Mouse (Mus musculus): ENCODE results near the gene Tubgcp6. TPM values are rescaled to one million over a fixed set of nuclear protein-coding genes. Genes with fewer than 3 reads are reported as not detected.

Gene Tubgcp6
- polyA plus RNA-seq, 1 experiment from 2014 or later, result 17.5 TPM

DNA sequence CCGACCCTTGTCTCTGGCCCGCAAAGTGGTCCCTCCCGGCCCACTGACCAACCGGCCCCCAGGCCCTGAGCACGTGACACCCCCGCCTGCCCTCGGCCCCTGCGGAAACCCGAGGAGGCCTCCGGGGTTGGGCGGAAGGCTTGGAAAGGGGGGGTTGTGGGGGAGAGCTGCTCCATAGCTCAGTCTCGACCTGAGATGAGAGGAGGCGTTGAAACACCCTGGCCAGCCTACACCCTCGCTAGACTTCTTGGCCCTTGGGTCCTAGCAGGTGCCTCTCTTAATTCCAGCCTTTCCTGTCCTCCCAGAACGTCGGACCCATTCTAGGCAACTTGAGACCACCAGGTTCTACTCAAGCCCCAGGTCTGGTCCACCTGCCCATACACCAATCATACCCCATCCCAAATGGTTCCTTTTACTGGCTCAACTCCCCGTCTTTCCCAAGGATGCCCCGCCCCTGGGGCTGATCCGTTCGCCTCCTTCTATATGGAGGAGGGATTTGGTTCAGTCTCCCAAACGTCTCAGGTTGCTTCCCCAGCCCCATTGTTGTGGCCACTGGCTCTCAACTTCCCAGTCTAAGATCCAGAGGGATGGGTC, 17.8 kb upstream of the Tubgcp6 start, which contains the start of gene Mapk12:
TSS of gene Mapk12 (minus strand) at position 45 of the 594 bp plus-strand sequence.
- peak; percentile 48 for ATAC-seq (ENCODE audit: low FRiP score, low read depth)
- Histone ChIP-seq H3K9ac (peak within 1 kb of the TSS; percentile 69), H3K9me3 (no peaks in the 10 kb centered on the region), H3K4me1 (peaks cover 20% of the 10 kb centered on the region), H3K27ac (no peak within 1 kb of the TSS), H3K4me2 (replicated peaks) (peak within 1 kb of the TSS; percentile 96), H3K4me3 (peak within 1 kb of the TSS; percentile 54), H3K36me3 (no peaks in the 10 kb centered on the region), H3K27me3 (peaks cover 53% of the 10 kb centered on the region)
- 0% methylated on average over 21 of the region's 21 CpGs for WGBS

DNA sequence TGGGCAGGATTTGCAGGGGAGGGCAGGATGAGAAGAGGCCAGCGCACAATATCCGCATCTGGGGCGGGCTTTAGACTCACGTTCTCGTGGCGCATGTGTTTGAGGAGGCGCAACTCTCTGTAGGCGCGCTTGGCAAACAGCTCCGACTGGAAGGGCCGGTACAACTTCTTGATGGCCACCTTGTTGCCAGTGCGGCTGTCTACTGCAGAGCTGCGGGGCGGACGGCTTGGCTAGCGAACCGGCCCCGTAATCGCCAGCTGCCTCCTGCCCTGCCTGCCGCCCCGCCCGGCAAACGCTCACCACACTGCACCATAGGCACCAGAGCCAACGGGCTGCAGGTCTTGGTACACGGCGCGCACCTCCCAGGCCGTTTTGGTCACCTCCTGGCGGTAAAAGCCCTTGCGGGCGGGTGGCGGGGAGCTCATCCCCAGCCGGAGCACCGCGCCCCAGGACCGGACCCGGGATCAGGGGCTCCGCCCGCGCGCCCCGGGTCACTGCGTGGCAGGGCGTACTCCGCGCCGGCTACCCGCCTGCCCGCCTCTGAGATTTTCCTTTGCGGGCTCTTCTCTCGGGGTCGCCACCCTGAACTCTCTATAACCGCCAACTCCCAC, 17.2 kb upstream of the Tubgcp6 start:
- Histone ChIP-seq H3K4me3 (peak overlapping the region; percentile 54), H3K27ac (no peak overlapping the region), H3K4me1 (peaks cover 20% of the 10 kb centered on the region), H3K9ac (peak overlapping the region; percentile 69), H3K27me3 (peaks cover 48% of the 10 kb centered on the region), H3K4me2 (replicated peaks) (peak overlapping the region; percentile 96), H3K36me3 (no peaks in the 10 kb centered on the region), H3K9me3 (no peaks in the 10 kb centered on the region)
- ATAC-seq (ENCODE audit: low FRiP score, low read depth), result peak; percentile 21; the same call in 1 of the 2 replicates
- WGBS, result under 1% methylated on average over 53 of the region's 53 CpGs

DNA sequence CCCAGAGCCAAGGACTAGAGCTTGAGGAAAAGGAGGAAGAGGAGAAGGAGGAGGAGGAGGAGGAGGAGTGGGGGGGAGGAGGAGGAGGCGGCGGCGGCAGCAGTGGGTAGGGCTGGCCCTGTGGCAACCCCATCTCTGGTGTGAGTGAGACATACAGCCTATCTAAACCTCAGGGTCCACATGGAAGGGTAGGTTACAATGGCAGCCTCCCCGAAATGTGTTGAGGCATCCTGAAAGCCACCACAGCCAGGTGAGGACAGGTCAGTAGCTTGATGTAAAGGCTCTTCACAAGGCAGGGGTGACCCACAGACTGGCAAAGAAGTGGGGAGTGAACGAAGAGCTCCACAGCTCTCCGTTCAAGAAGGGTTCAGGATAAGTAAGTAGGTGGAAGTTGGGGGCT, 15.6 kb upstream of the Tubgcp6 start:
- no peak overlapping the region for H3K4me2 ChIP-seq (replicated peaks)
- no peaks in the 10 kb centered on the region for H3K9me3 ChIP-seq
- H3K36me3 ChIP-seq, result no peaks in the 10 kb centered on the region
- H3K9ac ChIP-seq, result no peak overlapping the region
- 94% methylated on average over 6 of the region's 6 CpGs for WGBS
- no peak overlapping the region for H3K27ac ChIP-seq
- peaks cover 20% of the 10 kb centered on the region for H3K4me1 ChIP-seq
- ATAC-seq (ENCODE audit: low FRiP score, low read depth), result no peak
- H3K4me3 ChIP-seq, result no peak overlapping the region
- peaks cover 47% of the 10 kb centered on the region for H3K27me3 ChIP-seq

DNA sequence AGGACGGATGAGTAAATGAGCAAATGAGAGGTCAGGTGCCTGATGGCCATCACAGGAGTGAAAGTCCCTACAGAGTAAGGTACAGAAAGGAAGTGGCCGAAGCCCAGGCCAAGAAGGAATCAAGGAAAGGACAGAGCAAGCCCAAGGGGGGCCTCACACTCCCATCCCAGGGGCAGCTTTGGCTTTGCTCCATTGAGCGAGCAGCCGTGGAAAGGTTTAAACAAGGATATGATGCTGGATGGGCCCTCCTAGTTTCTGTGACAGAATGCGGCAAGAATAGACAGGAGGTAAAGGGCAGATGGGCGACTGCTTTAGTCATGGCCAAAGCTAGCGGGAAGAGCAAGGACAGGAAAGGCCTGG, 15.1 kb upstream of the Tubgcp6 start:
- ATAC-seq (ENCODE audit: low FRiP score, low read depth), result no peak
- Histone ChIP-seq H3K27ac (no peak overlapping the region), H3K9ac (no peak overlapping the region), H3K4me1 (peaks cover 20% of the 10 kb centered on the region), H3K4me2 (replicated peaks) (no peak overlapping the region), H3K36me3 (no peaks in the 10 kb centered on the region), H3K27me3 (peaks cover 44% of the 10 kb centered on the region), H3K4me3 (no peak overlapping the region), H3K9me3 (no peaks in the 10 kb centered on the region)
- 91% methylated on average over 7 of the region's 7 CpGs for WGBS

DNA sequence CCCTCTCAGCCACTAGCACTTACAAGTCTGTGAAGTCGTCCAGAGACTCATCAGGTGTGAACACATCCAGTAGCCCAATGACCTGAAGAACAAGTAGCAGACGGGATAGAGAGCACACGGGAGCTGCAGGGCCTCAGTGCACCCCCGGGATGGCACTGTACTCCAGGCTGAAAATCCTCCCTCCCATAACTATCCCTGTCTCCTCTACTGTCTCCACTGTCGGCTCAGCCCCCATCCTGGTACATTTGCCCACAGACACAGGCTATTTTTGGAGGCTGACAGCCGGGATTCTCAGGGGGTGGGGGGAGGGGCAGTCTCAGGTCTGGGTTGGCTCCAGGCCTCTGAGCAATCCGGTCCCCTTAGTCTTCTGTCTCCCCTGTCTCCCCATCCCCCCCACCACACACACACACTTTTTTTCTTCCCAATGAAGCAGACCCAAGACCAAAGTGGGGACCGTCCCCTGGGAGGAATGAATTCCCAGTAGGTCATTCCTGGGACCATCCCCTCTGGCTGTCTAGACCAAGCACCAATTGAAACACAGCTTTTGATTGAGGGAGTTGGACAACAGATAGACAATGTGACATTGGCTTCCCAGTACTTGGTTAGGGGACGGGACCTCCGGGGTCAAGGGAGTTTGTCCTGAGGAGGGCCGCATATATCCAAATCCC, 14.6 kb upstream of the Tubgcp6 start:
- H3K4me1 ChIP-seq, result peaks cover 20% of the 10 kb centered on the region
- H3K27ac ChIP-seq, result no peak overlapping the region
- H3K9me3 ChIP-seq, result no peaks in the 10 kb centered on the region
- H3K9ac ChIP-seq, result no peak overlapping the region
- H3K4me3 ChIP-seq, result no peak overlapping the region
- peaks cover 39% of the 10 kb centered on the region for H3K27me3 ChIP-seq
- H3K36me3 ChIP-seq, result no peaks in the 10 kb centered on the region
- no peak for ATAC-seq (ENCODE audit: low FRiP score, low read depth)
- 71% methylated on average over 11 of the region's 11 CpGs for WGBS
- H3K4me2 ChIP-seq (replicated peaks), result no peak overlapping the region

DNA sequence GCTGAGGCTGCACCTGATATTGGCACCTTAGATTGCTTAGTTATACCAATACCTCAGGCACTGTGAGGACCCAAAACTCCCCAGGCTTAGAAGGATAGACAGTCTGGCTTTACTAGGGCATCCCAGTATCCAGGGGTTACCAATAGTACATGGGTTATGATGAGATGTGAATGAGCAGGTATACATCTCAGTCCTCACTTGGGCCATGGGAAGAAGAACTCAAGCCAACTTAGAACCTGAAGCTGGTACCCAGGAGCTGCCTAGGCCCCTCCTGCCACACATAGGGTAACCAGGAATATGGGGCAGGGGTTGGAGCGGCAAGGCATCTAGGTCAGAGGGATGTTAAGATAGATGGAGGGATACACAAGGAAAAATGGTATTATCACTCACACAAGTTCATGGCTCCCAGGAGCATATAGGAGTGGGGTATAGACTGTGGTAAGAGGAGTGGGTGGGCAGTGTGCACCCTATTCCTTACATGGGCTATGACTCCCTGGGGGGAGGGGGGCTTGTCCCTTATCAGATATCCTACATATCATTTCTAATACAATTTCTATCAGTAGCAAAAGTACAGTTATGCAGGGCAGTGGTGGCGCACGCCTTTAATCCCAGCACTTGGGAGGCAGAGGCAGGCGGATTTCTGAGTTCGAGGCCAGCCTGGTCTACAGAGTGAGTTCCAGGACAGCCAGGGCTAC, 13.7 kb upstream of the Tubgcp6 start:
- no peak for ATAC-seq (ENCODE audit: low FRiP score, low read depth)
- H3K4me2 ChIP-seq (replicated peaks), result no peak overlapping the region
- H3K4me1 ChIP-seq, result peaks cover 20% of the 10 kb centered on the region
- 97% methylated on average over 5 of the region's 5 CpGs for WGBS
- H3K4me3 ChIP-seq, result no peak overlapping the region
- no peaks in the 10 kb centered on the region for H3K9me3 ChIP-seq
- H3K27ac ChIP-seq, result no peak overlapping the region
- no peak overlapping the region for H3K9ac ChIP-seq
- no peaks in the 10 kb centered on the region for H3K36me3 ChIP-seq
- H3K27me3 ChIP-seq, result peaks cover 32% of the 10 kb centered on the region

DNA sequence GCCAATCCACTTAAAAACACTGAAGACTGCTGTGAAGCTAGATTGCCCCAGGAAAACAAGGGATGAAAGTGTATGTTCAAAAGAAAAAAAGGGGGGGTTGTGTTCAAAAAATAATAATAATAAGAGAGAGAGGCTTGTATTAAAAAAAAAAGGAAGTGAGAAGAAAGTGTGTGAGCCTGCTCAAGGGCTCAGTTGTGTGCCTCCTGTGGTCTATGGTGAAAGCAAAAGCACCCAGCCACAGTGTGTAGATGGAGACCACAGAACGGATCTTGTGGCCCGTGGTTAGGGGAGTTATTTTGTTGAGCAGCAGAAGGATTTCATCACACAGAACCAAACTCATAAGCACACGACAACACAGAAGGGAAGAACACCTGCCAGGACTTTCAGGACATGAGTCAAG, 8.4 kb upstream of the Tubgcp6 start:
- no peak for ATAC-seq (ENCODE audit: low FRiP score, low read depth)
- Histone ChIP-seq H3K36me3 (no peaks in the 10 kb centered on the region), H3K27ac (no peak overlapping the region), H3K9me3 (no peaks in the 10 kb centered on the region), H3K4me1 (peaks cover 12% of the 10 kb centered on the region), H3K4me3 (no peak overlapping the region), H3K9ac (no peak overlapping the region), H3K4me2 (replicated peaks) (no peak overlapping the region), H3K27me3 (no peaks in the 10 kb centered on the region)
- WGBS, result 85% methylated on average over 3 of the region's 3 CpGs

DNA sequence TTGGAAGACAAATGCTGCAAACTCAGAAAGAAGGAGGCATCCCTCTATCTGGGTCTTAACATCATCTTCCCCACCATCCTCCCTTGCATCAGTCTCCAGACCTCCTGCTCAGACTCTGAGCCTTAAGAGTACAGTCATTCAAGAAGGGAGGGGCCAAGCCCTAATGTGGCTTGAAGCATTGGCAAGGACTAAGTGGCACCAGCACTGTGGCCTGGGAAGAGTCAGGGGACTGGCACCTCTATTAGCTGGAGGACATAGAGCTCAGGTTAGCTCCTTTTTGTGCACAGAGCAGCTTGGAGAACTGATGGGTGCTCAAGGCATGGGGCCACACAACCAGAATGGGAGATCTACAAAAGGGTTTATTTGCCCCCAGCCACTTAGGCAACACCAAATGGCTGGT, 7.3 kb upstream of the Tubgcp6 start:
- H3K27ac ChIP-seq, result no peak overlapping the region
- no peak for ATAC-seq (ENCODE audit: low FRiP score, low read depth)
- H3K36me3 ChIP-seq, result peaks cover 4% of the 10 kb centered on the region; the same call in 1 of the 2 replicates
- no peaks in the 10 kb centered on the region for H3K27me3 ChIP-seq
- H3K9ac ChIP-seq, result no peak overlapping the region
- H3K4me1 ChIP-seq, result peaks cover 12% of the 10 kb centered on the region
- H3K9me3 ChIP-seq, result no peaks in the 10 kb centered on the region
- no peak overlapping the region for H3K4me3 ChIP-seq
- H3K4me2 ChIP-seq (replicated peaks), result no peak overlapping the region

DNA sequence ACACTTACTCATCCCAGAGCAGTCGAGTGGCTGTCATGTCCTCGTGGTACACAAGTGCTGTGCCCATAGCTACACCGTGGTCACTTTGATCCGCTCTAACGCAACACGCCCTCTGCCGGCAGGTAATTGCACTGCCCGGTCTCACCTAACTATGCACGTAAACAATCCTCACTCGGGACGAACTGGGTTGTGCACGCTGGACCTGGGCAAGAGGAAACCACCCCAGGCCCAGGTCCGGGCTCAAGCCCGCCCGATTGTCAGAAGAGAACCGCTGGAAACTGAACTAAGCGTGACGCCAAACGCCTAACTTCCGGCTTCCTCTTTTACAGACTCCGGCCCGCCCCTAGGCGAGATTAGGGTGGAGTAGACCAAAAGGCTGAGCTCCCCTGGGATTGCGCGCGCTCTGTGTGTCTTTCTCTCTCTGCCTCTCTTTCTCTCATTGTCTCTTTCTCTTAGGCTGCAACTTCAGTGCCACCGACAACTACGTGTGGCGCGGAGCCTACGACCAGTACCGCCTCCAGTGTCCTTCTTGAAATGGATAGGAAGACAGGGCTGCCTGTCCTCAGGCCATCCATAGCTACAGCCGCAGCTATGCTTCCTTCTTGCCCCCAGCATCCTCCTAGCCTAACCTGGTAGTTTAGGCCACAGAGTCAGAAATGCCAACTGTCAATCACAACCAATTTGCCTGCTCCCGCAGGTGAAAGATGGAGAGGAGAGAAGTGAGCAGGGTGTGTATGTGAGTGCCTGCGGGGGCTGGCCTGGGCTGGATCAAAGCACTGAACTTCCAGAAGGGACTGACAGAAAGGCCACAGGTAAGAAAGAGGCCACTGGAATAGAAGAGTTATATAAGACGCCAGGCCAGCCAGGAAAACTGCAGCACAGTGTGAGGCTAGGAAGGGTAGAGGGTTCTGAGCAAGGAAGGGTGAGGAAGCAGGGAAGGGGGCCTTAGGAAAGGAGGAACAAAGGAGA, 5.8 kb upstream of the Tubgcp6 start, which contains the start of gene Hdac10:
TSS of gene Hdac10 (minus strand) at position 319 of the 969 bp plus-strand sequence.
- H3K9me3 ChIP-seq, result no peaks in the 10 kb centered on the region
- H3K36me3 ChIP-seq, result peaks cover 7% of the 10 kb centered on the region; the same call in 1 of the 2 replicates
- 3% methylated on average over 36 of the region's 36 CpGs for WGBS
- H3K9ac ChIP-seq, result peak within 1 kb of the TSS; percentile 75
- peak within 1 kb of the TSS; percentile 68 for H3K27ac ChIP-seq
- H3K4me2 ChIP-seq (replicated peaks), result peak within 1 kb of the TSS; percentile 86
- peak; percentile 82 for ATAC-seq (ENCODE audit: low FRiP score, low read depth)
- H3K4me1 ChIP-seq, result peaks cover 19% of the 10 kb centered on the region
- H3K27me3 ChIP-seq, result no peaks in the 10 kb centered on the region
- peak within 1 kb of the TSS; percentile 63 for H3K4me3 ChIP-seq

DNA sequence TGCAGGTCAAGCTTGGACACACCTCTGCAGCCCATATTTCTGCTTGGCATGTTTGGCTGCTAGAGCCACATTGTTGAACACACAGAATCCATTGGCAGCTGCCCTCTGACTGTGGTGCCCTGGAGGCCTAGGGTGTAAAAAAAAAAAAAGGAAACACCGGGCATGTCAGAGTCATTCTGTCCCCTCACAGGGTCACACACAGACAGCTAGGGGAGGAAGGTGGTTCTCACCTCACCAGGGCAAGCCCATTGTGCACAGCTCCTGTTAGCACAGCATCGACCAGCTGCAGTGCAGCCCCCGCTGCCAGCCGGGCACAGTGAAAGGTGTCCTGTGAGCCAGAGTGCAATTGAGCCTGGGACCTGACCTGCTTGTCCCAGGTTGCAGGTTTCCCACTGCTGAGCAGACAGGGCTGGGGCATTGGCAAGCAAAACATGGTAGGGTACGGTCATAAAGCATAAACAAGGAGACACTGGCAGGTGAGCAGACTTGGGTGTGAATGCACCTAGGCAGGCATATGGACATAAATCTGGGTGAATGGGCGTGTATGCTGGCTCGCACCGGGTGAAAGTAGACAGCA, 4.5 kb upstream of the Tubgcp6 start:
- ATAC-seq (ENCODE audit: low FRiP score, low read depth), result no peak
- peaks cover 7% of the 10 kb centered on the region; the same call in 1 of the 2 replicates for H3K36me3 ChIP-seq
- 82% methylated on average over 8 of the region's 8 CpGs for WGBS
- peak overlapping the region; percentile 63 for H3K4me3 ChIP-seq
- no peaks in the 10 kb centered on the region for H3K9me3 ChIP-seq
- no peak overlapping the region for H3K27ac ChIP-seq
- no peaks in the 10 kb centered on the region for H3K27me3 ChIP-seq
- peaks cover 23% of the 10 kb centered on the region for H3K4me1 ChIP-seq
- peak overlapping the region; percentile 75; the same call in 1 of the 2 replicates for H3K9ac ChIP-seq
- H3K4me2 ChIP-seq (replicated peaks), result peak overlapping the region; percentile 86

DNA sequence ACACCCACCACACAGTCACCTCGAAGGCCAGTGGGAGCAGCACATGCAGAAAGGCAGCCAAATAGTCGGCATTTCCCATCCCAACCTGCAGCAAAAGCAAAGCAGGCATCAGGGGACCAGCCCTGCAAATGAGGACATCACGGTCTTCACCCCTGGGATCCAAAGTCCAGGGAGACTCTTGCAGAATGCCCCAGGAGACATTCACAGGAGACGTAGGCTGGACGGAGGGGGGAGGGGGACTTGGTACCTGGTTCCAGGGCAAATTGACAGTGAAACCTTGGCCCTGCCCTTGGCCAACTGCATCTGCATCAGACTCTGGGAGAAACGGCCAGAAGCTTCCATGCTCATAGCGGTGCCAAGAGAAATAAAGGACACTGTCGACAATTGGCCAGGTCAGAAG, 3.7 kb upstream of the Tubgcp6 start:
- H3K4me1 ChIP-seq, result peaks cover 31% of the 10 kb centered on the region
- H3K27me3 ChIP-seq, result no peaks in the 10 kb centered on the region
- H3K4me2 ChIP-seq (replicated peaks), result no peak overlapping the region
- 88% methylated on average over 8 of the region's 8 CpGs for WGBS
- H3K9ac ChIP-seq, result no peak overlapping the region
- no peak overlapping the region for H3K4me3 ChIP-seq
- H3K27ac ChIP-seq, result no peak overlapping the region
- ATAC-seq (ENCODE audit: low FRiP score, low read depth), result no peak
- no peaks in the 10 kb centered on the region for H3K9me3 ChIP-seq
- peaks cover 7% of the 10 kb centered on the region; the same call in 1 of the 2 replicates for H3K36me3 ChIP-seq

All from limb, embryonic 13.5 days (tissue).